Mouse (Mus musculus) kidney, embryonic 15.5 days (tissue): ENCODE results near the gene Tiparp. TPM values are rescaled to one million over a fixed set of nuclear protein-coding genes. Genes with fewer than 3 reads are reported as not detected.

ENCODE experiments used
- ATAC-seq: fragments of 200-750 bp; cut with Nextera tagmentation; replicated peaks from 2 replicates; pipeline ENCODE4 v1.8.0; 2017; ENCODE audit warnings: moderate TSS enrichment; ENCODE audit not compliant: low FRiP score
- H3K27ac ChIP-seq: fragments of 300-500 bp; sonication (generic); 2 replicates; pipeline ENCODE4 v1.5.1; 2015; ENCODE audit warnings: mild to moderate bottlenecking, inconsistent platforms
- H3K27me3 ChIP-seq: fragments of 300-500 bp; sonication (generic); 2 replicates; pipeline ENCODE4 v1.6.1; 2015; ENCODE audit warnings: inconsistent platforms
- H3K36me3 ChIP-seq: fragments of 300-500 bp; sonication (generic); 2 replicates; pipeline ENCODE4 v1.6.1; 2015; ENCODE audit warnings: inconsistent platforms
- H3K4me1 ChIP-seq: fragments of 300-500 bp; sonication (generic); 2 replicates; pipeline ENCODE4 v1.6.1; 2015; ENCODE audit warnings: inconsistent platforms
- H3K4me2 ChIP-seq: fragments of 300-500 bp; sonication (generic); 2 replicates; pipeline ENCODE4 v1.6.1; 2015; ENCODE audit warnings: moderate library complexity, mild to moderate bottlenecking, inconsistent platforms
- H3K4me3 ChIP-seq: fragments of 300-500 bp; sonication (generic); replicated peaks from 2 replicates; pipeline ENCODE4 v1.5.1; 2015; ENCODE audit warnings: mild to moderate bottlenecking, inconsistent platforms
- H3K9ac ChIP-seq: fragments of 300-500 bp; sonication (generic); 2 replicates; pipeline ENCODE4 v1.6.1; 2015; ENCODE audit warnings: mild to moderate bottlenecking, inconsistent platforms
- H3K9me3 ChIP-seq: fragments of 300-500 bp; sonication (generic); replicated peaks from 2 replicates; pipeline ENCODE4 v1.6.1; 2016; ENCODE audit warnings: inconsistent platforms
- WGBS: fragments of 180-500 bp; shearing (Covaris S2); methylation state at CpG from one replicate; pipeline ENCODE4 v1.1.7; 2015; ENCODE audit warnings: mixed read lengths; 5-methylcytosine and 5-hydroxymethylcytosine counted together
- polyA plus RNA-seq: library from polyadenylated mRNA; unstranded; fragments of >200 nt; fragmentation: Nextera tagmentation; extraction: Ambion mirVana; gene quantifications from 2 replicates; pipeline ENCODE4 v1.2.1, GENCODE M21; 2015

The Tiparp gene
- polyA plus RNA-seq, 1 experiment from 2014 or later = 29.5 TPM

- Histone ChIP-seq H3K36me3 (peaks cover 11% of the 10 kb centered on the region), H3K4me2 (no peak overlapping the region), H3K4me3 (no peak overlapping the region), H3K27me3 (no peaks in the 10 kb centered on the region), H3K27ac (no peak overlapping the region), H3K4me1 (peaks cover 3% of the 10 kb centered on the region; the same call in 1 of the 2 replicates), H3K9me3 (no peaks in the 10 kb centered on the region), H3K9ac (no peak overlapping the region)
- ATAC-seq = no peak
- WGBS = 67% methylated on average over 3 of the region's 3 CpGs
Observed at GRCm38 (mm10) chr3:65533598-65533997, 5.4 kb downstream of the Tiparp start.

DNA sequence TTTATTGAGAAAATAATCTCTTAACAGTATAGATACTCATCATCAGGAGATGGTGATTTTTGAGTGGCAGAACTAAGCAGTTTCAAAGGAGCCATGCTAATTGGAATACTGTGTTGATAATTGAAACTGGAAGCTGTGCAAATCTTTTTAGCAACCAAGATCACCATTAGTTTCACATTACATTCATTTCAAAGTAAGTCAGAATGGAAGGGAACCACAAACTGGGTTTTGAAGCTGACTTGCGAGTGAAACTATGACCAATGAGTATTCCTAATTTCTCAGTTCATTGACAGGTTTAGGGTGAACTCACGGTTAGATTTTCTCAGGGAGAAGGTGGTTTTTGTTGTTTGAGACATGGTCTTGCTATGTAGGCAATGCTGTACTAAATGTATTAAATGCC is 6.3 kb downstream of the Tiparp start:
- H3K9ac ChIP-seq = no peak overlapping the region
- H3K4me3 ChIP-seq = no peak overlapping the region
- H3K9me3 ChIP-seq = no peaks in the 10 kb centered on the region
- no peak overlapping the region for H3K27ac ChIP-seq
- ATAC-seq = no peak
- H3K27me3 ChIP-seq = no peaks in the 10 kb centered on the region
- H3K36me3 ChIP-seq = peaks cover 11% of the 10 kb centered on the region
- H3K4me1 ChIP-seq = peaks cover 3% of the 10 kb centered on the region; the same call in 1 of the 2 replicates
- no peak overlapping the region for H3K4me2 ChIP-seq
- 74% methylated on average over 2 of the region's 2 CpGs for WGBS

DNA sequence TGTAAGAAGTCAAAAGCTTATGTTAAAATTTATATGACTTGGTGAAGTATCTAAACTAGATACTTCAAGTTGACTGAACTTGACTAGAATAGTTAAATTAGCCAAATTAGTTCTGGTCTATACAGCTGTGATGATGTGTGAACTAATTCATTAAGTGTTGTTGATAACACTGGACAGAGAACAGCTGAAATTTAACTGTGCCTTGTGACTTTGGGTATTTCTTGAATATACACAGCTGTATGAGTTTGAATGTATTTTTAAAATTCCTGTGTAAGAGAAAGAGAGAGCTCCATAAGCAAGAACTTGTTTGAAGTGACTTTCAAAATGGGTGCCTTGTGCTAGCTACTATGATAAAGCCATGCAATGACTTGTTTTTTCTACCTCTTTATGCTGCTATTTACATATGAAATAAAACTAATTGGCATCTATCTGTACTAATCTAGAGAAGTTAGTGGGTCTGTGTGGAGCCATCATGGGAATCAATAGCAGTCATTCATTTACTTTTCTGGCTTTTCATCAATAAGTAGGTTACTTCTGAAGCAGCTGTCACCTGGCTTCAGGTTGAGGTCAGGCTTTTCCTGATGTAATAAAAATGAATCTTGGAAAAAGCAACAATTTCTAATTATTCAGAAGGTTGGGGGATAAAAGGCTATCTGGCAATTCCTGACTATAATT is 7.0 kb downstream of the Tiparp start:
- no peak overlapping the region for H3K9ac ChIP-seq
- H3K36me3 ChIP-seq = peaks cover 11% of the 10 kb centered on the region
- H3K27ac ChIP-seq = no peak overlapping the region
- ATAC-seq = no peak
- H3K9me3 ChIP-seq = no peaks in the 10 kb centered on the region
- no peaks in the 10 kb centered on the region for H3K4me1 ChIP-seq
- no peak overlapping the region for H3K4me3 ChIP-seq
- H3K27me3 ChIP-seq = no peaks in the 10 kb centered on the region
- H3K4me2 ChIP-seq = no peak overlapping the region

DNA sequence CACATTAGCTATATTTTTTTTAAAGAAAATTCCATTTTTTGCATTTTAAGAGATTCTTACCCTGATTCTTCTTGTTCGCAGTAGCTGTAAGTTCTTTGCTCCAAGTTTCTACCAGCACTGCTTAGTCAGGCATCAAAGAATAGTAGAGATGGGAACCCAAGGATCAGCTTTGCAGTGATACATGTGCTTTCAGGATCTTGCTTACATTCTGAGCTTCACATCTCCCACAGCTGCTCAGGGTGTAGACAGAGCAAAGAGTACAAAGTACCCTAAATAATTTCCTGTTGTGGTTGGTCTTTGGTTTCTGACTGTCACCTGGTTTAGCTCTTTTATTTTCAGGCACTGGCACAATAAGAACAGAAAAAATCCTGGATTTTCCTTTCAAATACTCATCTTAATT is 9.1 kb downstream of the Tiparp start:
- 88% methylated on average over 1 of the region's 1 CpGs for WGBS
- no peak overlapping the region for H3K4me3 ChIP-seq
- H3K36me3 ChIP-seq = 0 out of 2 replicates have a peak, but pooled peaks cover 4% of the 10 kb centered on the region
- no peak overlapping the region for H3K9ac ChIP-seq
- 0 out of 2 replicates have a peak, but pooled peaks cover 2% of the 10 kb centered on the region for H3K4me1 ChIP-seq
- no peak for ATAC-seq
- H3K27me3 ChIP-seq = no peaks in the 10 kb centered on the region
- no peak overlapping the region for H3K4me2 ChIP-seq
- H3K9me3 ChIP-seq = no peaks in the 10 kb centered on the region
- no peak overlapping the region for H3K27ac ChIP-seq

DNA sequence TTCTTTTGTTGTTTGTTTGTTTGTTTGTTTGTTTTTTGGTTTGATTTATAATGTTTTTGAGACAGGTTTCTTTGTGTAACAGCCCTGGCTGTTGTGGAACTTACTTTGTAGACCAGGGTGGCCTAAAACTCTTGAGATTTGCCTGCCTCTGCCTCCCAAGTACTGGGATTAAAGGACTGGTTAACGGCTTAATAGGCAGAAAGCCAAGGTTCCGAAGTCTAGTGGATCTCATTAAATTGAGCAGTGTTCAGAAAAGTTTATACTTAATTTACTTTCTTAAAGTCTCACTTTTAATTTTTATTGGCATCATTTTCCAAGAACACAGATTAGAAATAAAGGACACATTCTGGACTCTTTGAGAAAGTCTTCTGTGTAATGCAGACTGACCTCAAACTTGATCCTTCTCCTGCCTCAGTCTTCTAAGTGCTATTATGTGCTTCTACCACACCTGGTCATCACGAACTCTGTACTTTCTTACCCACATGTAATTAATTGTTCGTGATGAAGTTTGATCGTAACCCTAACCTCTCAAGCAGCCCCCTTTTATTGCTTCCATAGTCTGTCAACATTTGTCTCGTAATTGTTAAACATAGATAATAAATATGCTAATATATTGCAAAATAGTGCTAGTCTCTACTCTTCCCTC is 12.8 kb downstream of the Tiparp start:
- ATAC-seq = no peak
- Histone ChIP-seq H3K27me3 (no peaks in the 10 kb centered on the region), H3K4me2 (no peak overlapping the region), H3K9ac (no peak overlapping the region), H3K27ac (no peak overlapping the region), H3K4me3 (no peak overlapping the region), H3K4me1 (0 out of 2 replicates have a peak, but pooled peaks cover 2% of the 10 kb centered on the region), H3K9me3 (no peaks in the 10 kb centered on the region), H3K36me3 (no peaks in the 10 kb centered on the region)
- WGBS = 84% methylated on average over 6 of the region's 6 CpGs

GRCm38 (mm10) chr3:65541552-65541935 is 13.3 kb downstream of the Tiparp start:
- WGBS = 48% methylated on average over 4 of the region's 4 CpGs

GRCm38 (mm10) chr3:65549785-65550184 is 21.6 kb downstream of the Tiparp start:
- WGBS = 64% methylated on average over 6 of the region's 6 CpGs
- no peaks in the 10 kb centered on the region for H3K27me3 ChIP-seq
- H3K4me3 ChIP-seq = no peak overlapping the region
- H3K36me3 ChIP-seq = peaks cover 23% of the 10 kb centered on the region
- H3K4me1 ChIP-seq = no peaks in the 10 kb centered on the region
- no peak for ATAC-seq
- H3K9me3 ChIP-seq = no peaks in the 10 kb centered on the region
- H3K27ac ChIP-seq = no peak overlapping the region
- H3K9ac ChIP-seq = no peak overlapping the region
- H3K4me2 ChIP-seq = no peak overlapping the region

More at GRCm38 (mm10) chr3:65541552-65541935, 13.3 kb downstream of the Tiparp start:
- no peaks in the 10 kb centered on the region for H3K9me3 ChIP-seq
- no peaks in the 10 kb centered on the region for H3K36me3 ChIP-seq
- no peak overlapping the region for H3K9ac ChIP-seq
- H3K27me3 ChIP-seq = no peaks in the 10 kb centered on the region
- H3K4me3 ChIP-seq = no peak overlapping the region
- no peak overlapping the region for H3K27ac ChIP-seq
- ATAC-seq = no peak
- H3K4me1 ChIP-seq = 0 out of 2 replicates have a peak, but pooled peaks cover 2% of the 10 kb centered on the region
- no peak overlapping the region for H3K4me2 ChIP-seq

- Histone ChIP-seq H3K27ac (no peak overlapping the region), H3K4me1 (no peaks in the 10 kb centered on the region), H3K9ac (no peak overlapping the region), H3K27me3 (no peaks in the 10 kb centered on the region), H3K4me3 (no peak overlapping the region), H3K36me3 (peaks cover 24% of the 10 kb centered on the region), H3K9me3 (no peaks in the 10 kb centered on the region), H3K4me2 (no peak overlapping the region)
- no peak for ATAC-seq
- 64% methylated on average over 5 of the region's 5 CpGs for WGBS
Observed at GRCm38 (mm10) chr3:65551065-65551464, 22.9 kb downstream of the Tiparp start.

GRCm38 (mm10) chr3:65554633-65555032 is 26.4 kb downstream of the Tiparp start:
- Histone ChIP-seq H3K9me3 (no peaks in the 10 kb centered on the region), H3K36me3 (peaks cover 24% of the 10 kb centered on the region), H3K9ac (no peak overlapping the region), H3K4me3 (no peak overlapping the region), H3K4me2 (no peak overlapping the region), H3K4me1 (no peaks in the 10 kb centered on the region), H3K27ac (no peak overlapping the region), H3K27me3 (no peaks in the 10 kb centered on the region)
- WGBS = 97% methylated on average over 2 of the region's 2 CpGs
- ATAC-seq = no peak

DNA sequence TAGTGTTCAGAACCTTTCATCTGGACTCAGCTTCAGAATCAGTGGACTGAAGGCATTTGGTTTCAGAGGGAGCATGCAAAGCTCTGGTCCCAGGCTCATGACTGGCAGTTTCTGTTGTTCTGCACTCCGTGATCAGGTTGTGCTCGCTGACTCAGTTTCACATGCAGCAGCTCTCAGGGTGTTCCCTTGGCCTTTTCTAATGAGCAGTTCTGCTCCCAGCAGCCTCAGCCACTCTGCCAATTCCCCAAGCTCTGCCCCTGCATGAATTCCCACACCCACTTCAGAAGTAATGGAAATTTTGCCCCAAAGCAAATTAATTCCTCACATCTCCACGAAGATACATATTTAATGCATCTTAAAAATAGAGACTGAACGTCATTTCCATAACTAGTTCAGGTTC is 30.5 kb downstream of the Tiparp start:
- Histone ChIP-seq H3K4me3 (no peak overlapping the region), H3K36me3 (peaks cover 11% of the 10 kb centered on the region), H3K4me2 (no peak overlapping the region), H3K27ac (no peak overlapping the region), H3K9me3 (no peaks in the 10 kb centered on the region), H3K4me1 (no peaks in the 10 kb centered on the region), H3K9ac (no peak overlapping the region), H3K27me3 (no peaks in the 10 kb centered on the region)
- ATAC-seq = no peak
- WGBS = 77% methylated on average over 4 of the region's 4 CpGs

DNA sequence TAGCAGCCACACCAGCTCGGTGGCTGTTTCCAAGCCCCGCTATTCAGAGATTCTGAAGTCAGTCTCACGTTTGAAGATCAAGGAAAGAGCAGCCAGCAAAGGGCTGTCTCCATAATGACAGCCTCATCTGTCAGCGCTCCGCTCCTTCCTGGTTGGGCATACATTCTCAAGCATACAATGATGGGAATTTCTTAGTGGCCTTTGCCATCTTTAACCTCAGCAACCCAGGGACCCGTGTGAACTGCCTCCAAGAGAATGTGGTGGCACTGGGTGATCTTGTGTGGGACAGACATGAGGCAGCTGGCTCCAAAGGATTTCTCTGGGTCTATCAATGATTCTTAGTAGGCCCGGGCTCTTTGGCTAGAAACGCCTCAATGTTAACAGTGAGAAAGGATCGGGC is 34.0 kb downstream of the Tiparp start:
- H3K36me3 ChIP-seq = no peaks in the 10 kb centered on the region
- H3K4me3 ChIP-seq = no peak overlapping the region
- no peak overlapping the region for H3K27ac ChIP-seq
- no peak for ATAC-seq
- H3K9me3 ChIP-seq = no peaks in the 10 kb centered on the region
- WGBS = 76% methylated on average over 9 of the region's 9 CpGs
- H3K9ac ChIP-seq = no peak overlapping the region
- H3K27me3 ChIP-seq = no peaks in the 10 kb centered on the region
- no peak overlapping the region for H3K4me2 ChIP-seq
- no peaks in the 10 kb centered on the region for H3K4me1 ChIP-seq

- Histone ChIP-seq H3K9me3 (no peaks in the 10 kb centered on the region), H3K4me1 (no peaks in the 10 kb centered on the region), H3K4me3 (no peak overlapping the region), H3K4me2 (no peak overlapping the region), H3K27me3 (no peaks in the 10 kb centered on the region), H3K9ac (no peak overlapping the region), H3K36me3 (no peaks in the 10 kb centered on the region), H3K27ac (no peak overlapping the region)
- 85% methylated on average over 3 of the region's 3 CpGs for WGBS
- ATAC-seq = no peak
Observed at GRCm38 (mm10) chr3:65562694-65563093, 34.5 kb downstream of the Tiparp start.
